Mouse (Mus musculus): ENCODE results near the gene Nxn. TPM values are rescaled to one million over a fixed set of nuclear protein-coding genes. Genes with fewer than 3 reads are reported as not detected.

Nxn gene
- total RNA-seq, 4 experiments from 2014 or later: 33.5 to 43.6 (median 40.8) TPM

Other genes with a start within 250 kb of the Nxn start
- 10 to 100 TPM; 53.9 to 64.1 (median 55.8) TPM for gene Vps53, start 219.5 kb downstream of the Nxn start, total RNA-seq (2022)
- gene Fam57a, start 219.5 kb downstream of the Nxn start, total RNA-seq (2022): 1 to 10 TPM; 4.4 to 7.7 (median 5.7) TPM
- gene Dbil5, start 181.5 kb downstream of the Nxn start, total RNA-seq (2022): under 1 TPM in 1 of 4 experiments, not detected in 3; 0.46 TPM
- 10 to 100 TPM in 3 of 4 experiments, 1 to 10 TPM in 1; 8.9 to 13.9 (median 10.9) TPM for gene Gemin4, start 181.5 kb downstream of the Nxn start, total RNA-seq (2022)
- gene Mrm3, start 155.4 kb downstream of the Nxn start, total RNA-seq (2022): 10 to 100 TPM; 18.3 to 23.6 (median 20.1) TPM
- gene Glod4, start 155.4 kb downstream of the Nxn start, total RNA-seq (2022): 100 to 1,000 TPM in 1 of 4 experiments, 10 to 100 TPM in 3; 89.4 to 107 (median 93.5) TPM
- 10 to 100 TPM; 47.6 to 64.2 (median 56.4) TPM for gene Timm22, start 7.8 kb upstream of the Nxn start, total RNA-seq (2022)
- gene Abr, start 223.2 kb upstream of the Nxn start, total RNA-seq (2022): 100 to 1,000 TPM in 2 of 4 experiments, 10 to 100 TPM in 2; 69.2 to 138 (median 95.9) TPM